In the genomic region with DNA sequence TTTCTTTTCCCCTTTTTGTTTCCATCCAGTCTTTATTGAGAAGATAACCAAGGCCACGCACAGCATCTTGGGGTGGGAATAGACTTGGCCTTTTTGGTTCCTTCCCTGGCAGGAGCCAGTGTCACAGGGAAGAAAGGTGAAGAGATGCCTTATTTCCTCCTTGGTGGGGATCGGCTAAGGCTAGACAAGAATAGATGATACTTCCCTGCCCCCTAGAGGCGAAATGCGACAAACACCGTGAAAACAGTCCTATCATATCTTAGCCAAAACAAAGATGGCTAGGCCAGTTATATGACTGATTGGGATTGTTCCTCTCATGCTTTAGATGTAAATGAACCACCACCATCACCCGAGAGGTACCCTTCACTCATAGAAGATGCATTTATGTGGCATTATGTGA, we compare ENCODE assay signal across 8 mouse cellular contexts. TPM values are rescaled to one million over a fixed set of nuclear protein-coding genes. Genes with fewer than 3 reads are reported as not detected.
DNase-seq lines count a peak whose midpoint lies in the region; ATAC-seq and TF ChIP-seq lines count a peak whose summit lies in the region.

No protein-coding gene starts in this region.

- no peak overlapping the region for H3K4me3 ChIP-seq in kidney, embryonic 14.5 days (ENCODE audit: low read length)
- H3K4me3 ChIP-seq in bone marrow, adult 2 months (replicated peaks; ENCODE audit: control insufficient read depth, low read depth, low read length), result no peak overlapping the region
- H3K4me3 ChIP-seq in forebrain, embryonic 14.5 days (ENCODE audit: low read depth, low read length), result no peak overlapping the region
- no peak overlapping the region for H3K4me3 ChIP-seq in midbrain, embryonic 12.5 days

- H3K27ac ChIP-seq in kidney, embryonic 14.5 days (ENCODE audit: low read depth, low read length), result no peak overlapping the region
- H3K27ac ChIP-seq in bone marrow, adult 2 months (ENCODE audit: control insufficient read depth, insufficient read depth, low read depth, low read length, poor library complexity), result no peak overlapping the region
- H3K27ac ChIP-seq in forebrain, embryonic 14.5 days (ENCODE audit: low read depth, low read length), result no peak overlapping the region
- no peak overlapping the region for H3K27ac ChIP-seq in midbrain, embryonic 12.5 days (replicated peaks)

- ATAC-seq in kidney, embryonic 14.5 days (ENCODE audit: low FRiP score, low TSS enrichment), result no peak
- ATAC-seq in forebrain, embryonic 14.5 days, result peak; percentile 58; the same call in 1 of the 2 replicates
- ATAC-seq in midbrain, embryonic 12.5 days (ENCODE audit: low FRiP score, low read depth), result 0 out of 2 replicates have a peak, but pooled peaks have one; percentile 52

- H3K9me3 ChIP-seq in kidney, embryonic 14.5 days (ENCODE audit: control insufficient read depth, low read length), result no peaks in the 10 kb centered on the region
- no peaks in the 10 kb centered on the region for H3K9me3 ChIP-seq in forebrain, embryonic 14.5 days (replicated peaks; ENCODE audit: control insufficient read depth, low read length)
- no peaks in the 10 kb centered on the region for H3K9me3 ChIP-seq in midbrain, embryonic 12.5 days

- peak; percentile 20 for DNase-seq in kidney, adult 11 months
- DNase-seq in CD8-positive naive resting alpha-beta T cell, adult 2 months (ENCODE audit: low read depth in 2 of 2, low spot score in 2 of 2), result peak; percentile 3 to 62
- peak; percentile 76 for DNase-seq in forebrain, embryonic 14.5 days (ENCODE audit: low spot score)
- peak; percentile 70 for DNase-seq in kidney, postnatal 10 days
- DNase-seq in thymus, postnatal 36 days, result peak; percentile 26 to 34

- H3K9ac ChIP-seq in kidney, embryonic 14.5 days (ENCODE audit: low read depth, low read length), result no peak overlapping the region
- no peak overlapping the region for H3K9ac ChIP-seq in forebrain, embryonic 14.5 days (ENCODE audit: low read length)
- no peak overlapping the region for H3K9ac ChIP-seq in midbrain, embryonic 12.5 days (replicated peaks)

- no peak overlapping the region for H3K4me2 ChIP-seq in kidney, embryonic 14.5 days (replicated peaks; ENCODE audit: low read depth, low read length)
- H3K4me2 ChIP-seq in forebrain, embryonic 14.5 days (ENCODE audit: low read length), result no peak overlapping the region
- no peak overlapping the region for H3K4me2 ChIP-seq in midbrain, embryonic 12.5 days (replicated peaks)

- no peak for TF ChIP-seq POLR2A in bone marrow, adult 2 months (IDR thresholded peaks at IDR 0.05; ENCODE audit: borderline replicate concordance, control insufficient read depth, low read depth, low read length)

- no peaks in the 10 kb centered on the region for H3K4me1 ChIP-seq in kidney, embryonic 14.5 days (ENCODE audit: control insufficient read depth, insufficient read depth, low read length)
- H3K4me1 ChIP-seq in bone marrow, adult 2 months (ENCODE audit: control insufficient read depth, insufficient read depth, low read length), result no peaks in the 10 kb centered on the region
- no peaks in the 10 kb centered on the region for H3K4me1 ChIP-seq in forebrain, embryonic 14.5 days (ENCODE audit: control insufficient read depth, insufficient read depth, low read length)
- no peaks in the 10 kb centered on the region for H3K4me1 ChIP-seq in midbrain, embryonic 12.5 days

- TF ChIP-seq CTCF in bone marrow, adult 2 months (IDR thresholded peaks at IDR 0.05; ENCODE audit: control insufficient read depth, insufficient read depth, low read length), result peak; percentile 21; the same call in 1 of the 2 replicates

- 13% methylated on average over 6 of the region's 6 CpGs for WGBS in kidney, embryonic 14.5 days
- WGBS in bone marrow, adult 2 months, result 9% methylated on average over 6 of the region's 6 CpGs
- WGBS in forebrain, embryonic 14.5 days, result 11% methylated on average over 6 of the region's 6 CpGs
- 11% methylated on average over 6 of the region's 6 CpGs for WGBS in midbrain, embryonic 12.5 days

- no peaks in the 10 kb centered on the region; the same call in 1 of the 2 replicates for H3K27me3 ChIP-seq in kidney, embryonic 14.5 days (ENCODE audit: control insufficient read depth, insufficient read depth, low read length)
- peaks cover 3% of the 10 kb centered on the region; the same call in 1 of the 2 replicates for H3K27me3 ChIP-seq in forebrain, embryonic 14.5 days (replicated peaks; ENCODE audit: control insufficient read depth, insufficient read depth, low read length)
- peaks cover 71% of the 10 kb centered on the region for H3K27me3 ChIP-seq in midbrain, embryonic 12.5 days

- H3K36me3 ChIP-seq in kidney, embryonic 14.5 days (ENCODE audit: control insufficient read depth, insufficient read depth, low read length), result no peaks in the 10 kb centered on the region
- no peaks in the 10 kb centered on the region for H3K36me3 ChIP-seq in forebrain, embryonic 14.5 days (ENCODE audit: control insufficient read depth, insufficient read depth, low read length)
- H3K36me3 ChIP-seq in midbrain, embryonic 12.5 days, result no peaks in the 10 kb centered on the region

RNA-seq across cellular contexts. Expression of a gene that starts 7.6 kb away (rescaled TPM):
- 3.8 and 4.0 TPM in 2 replicates for polyA plus RNA-seq in kidney, embryonic 14.5 days (2014; fragmentation: Nextera tagmentation; extraction: Ambion mirVana)
- polyA plus RNA-seq in bone marrow, adult 2 months (2011; ENCODE audit: insufficient read depth, insufficient read length, low replicate concordance, missing spikeins), result 3.6 and 4.4 TPM in 2 replicates
- polyA plus RNA-seq in forebrain, embryonic 14.5 days (2014; fragmentation: Nextera tagmentation; extraction: Ambion mirVana), result 4.6 and 5.5 TPM in 2 replicates
- 1.0 and 2.4 TPM in 2 replicates for polyA plus RNA-seq in midbrain, embryonic 12.5 days (2016; fragmentation: Nextera tagmentation; extraction: Ambion mirVana)

Comparison
In these comparisons a context has a peak if more than half of its experiments do, and no peak if none do; other contexts are left out.
1. DNase-seq: peak in every context shown above with its lines; median percentile 76 in forebrain, embryonic 14.5 days; 70 in kidney, postnatal 10 days; 32 in CD8-positive naive resting alpha-beta T cell, adult 2 months; 30 in thymus, postnatal 36 days; 20 in kidney, adult 11 months.